Mouse (Mus musculus): ENCODE results near the gene Scpep1. TPM values are rescaled to one million over a fixed set of nuclear protein-coding genes. Genes with fewer than 3 reads are reported as not detected.

Scpep1 gene
- polyA plus RNA-seq, 1 experiment = 17.4 TPM

DNA sequence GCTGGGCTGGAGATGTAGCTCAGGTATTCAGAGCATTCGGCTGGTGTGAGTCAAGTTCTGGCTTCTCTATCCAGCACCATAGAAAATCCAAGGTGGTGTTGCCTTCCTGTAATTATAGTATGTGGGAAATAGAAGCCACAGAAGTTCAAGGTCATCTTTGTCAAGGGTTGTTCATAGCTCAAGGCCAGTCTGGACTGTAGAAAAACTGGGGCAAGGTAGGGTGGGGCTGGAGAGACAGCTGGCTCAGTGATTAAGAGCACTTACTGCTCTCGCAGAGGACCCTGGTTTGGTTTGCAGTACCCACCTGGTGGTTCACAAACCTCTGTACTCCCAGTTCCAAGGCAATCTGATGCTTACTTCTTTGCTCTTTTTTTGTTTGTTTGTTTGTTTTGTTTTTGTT lies 66.3 kb downstream of the Scpep1 start:
- Histone ChIP-seq H3K4me3 (ENCODE audit: extremely low read depth, insufficient read depth, insufficient read length) (no peak overlapping the region), H3K36me3 (ENCODE audit: control insufficient read depth, insufficient read depth, low read length) (no peaks in the 10 kb centered on the region), H3K27me3 (ENCODE audit: control insufficient read depth, insufficient read depth, low read length) (no peaks in the 10 kb centered on the region), H3K27ac (ENCODE audit: insufficient read depth, low read length) (no peak overlapping the region), H3K4me1 (ENCODE audit: control insufficient read depth, insufficient read depth, insufficient read length) (no peaks in the 10 kb centered on the region)
- no peak for DNase-seq (ENCODE audit: low read depth in 1 of 2, low spot score in 2 of 2)
- WGBS = 81% methylated on average over 2 of the region's 2 CpGs
- TF ChIP-seq POLR2A (IDR thresholded peaks at IDR 0.05; ENCODE audit: low read depth, low read length) = no peak
- TF ChIP-seq CTCF (IDR thresholded peaks at IDR 0.05; ENCODE audit: extremely low read depth, insufficient read depth, insufficient read length, insufficient replicate concordance) = no peak

DNA sequence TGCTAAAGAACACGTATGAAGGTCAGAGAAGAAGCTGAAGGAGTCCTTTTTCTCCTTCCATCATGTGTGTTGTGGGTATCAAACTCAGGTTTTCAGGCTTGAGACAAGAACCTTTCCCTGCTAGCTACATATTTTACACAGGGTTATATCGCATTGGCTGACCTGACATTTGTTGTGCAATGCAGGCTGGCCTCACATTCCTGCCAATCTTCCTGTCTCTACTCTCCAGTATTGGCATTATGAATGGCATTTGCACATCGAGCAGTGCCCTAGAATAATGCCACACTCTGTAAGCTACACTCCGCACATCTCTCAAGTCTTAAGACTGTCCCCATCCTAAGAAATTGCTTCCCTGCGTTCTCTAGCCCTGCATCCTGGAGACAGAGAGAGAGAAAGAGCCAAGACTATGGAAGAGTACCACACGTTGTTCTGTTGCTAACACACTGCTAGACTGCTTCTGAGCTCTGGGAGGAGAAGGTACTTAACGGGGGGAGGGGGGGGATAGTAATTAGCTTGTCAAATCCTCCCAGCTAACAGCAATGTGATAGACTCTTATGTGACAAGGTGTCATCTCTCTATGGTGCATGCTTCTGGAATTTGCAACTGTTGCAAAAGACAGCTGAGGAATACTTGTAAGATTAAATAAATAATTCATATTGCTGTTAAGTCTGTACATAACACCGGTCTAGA lies 70.7 kb downstream of the Scpep1 start:
- no peak for DNase-seq (ENCODE audit: low read depth in 1 of 2, low spot score in 2 of 2)
- TF ChIP-seq CTCF (IDR thresholded peaks at IDR 0.05; ENCODE audit: extremely low read depth, insufficient read depth, insufficient read length, insufficient replicate concordance) (no peak), POLR2A (IDR thresholded peaks at IDR 0.05; ENCODE audit: low read depth, low read length) (no peak)
- H3K4me3 ChIP-seq (ENCODE audit: extremely low read depth, insufficient read depth, insufficient read length) = no peak overlapping the region
- WGBS = 83% methylated on average over 8 of the region's 8 CpGs
- no peaks in the 10 kb centered on the region for H3K27me3 ChIP-seq (ENCODE audit: control insufficient read depth, insufficient read depth, low read length)
- no peaks in the 10 kb centered on the region for H3K4me1 ChIP-seq (ENCODE audit: control insufficient read depth, insufficient read depth, insufficient read length)
- H3K27ac ChIP-seq (ENCODE audit: insufficient read depth, low read length) = no peak overlapping the region
- H3K36me3 ChIP-seq (ENCODE audit: control insufficient read depth, insufficient read depth, low read length) = no peaks in the 10 kb centered on the region

DNA sequence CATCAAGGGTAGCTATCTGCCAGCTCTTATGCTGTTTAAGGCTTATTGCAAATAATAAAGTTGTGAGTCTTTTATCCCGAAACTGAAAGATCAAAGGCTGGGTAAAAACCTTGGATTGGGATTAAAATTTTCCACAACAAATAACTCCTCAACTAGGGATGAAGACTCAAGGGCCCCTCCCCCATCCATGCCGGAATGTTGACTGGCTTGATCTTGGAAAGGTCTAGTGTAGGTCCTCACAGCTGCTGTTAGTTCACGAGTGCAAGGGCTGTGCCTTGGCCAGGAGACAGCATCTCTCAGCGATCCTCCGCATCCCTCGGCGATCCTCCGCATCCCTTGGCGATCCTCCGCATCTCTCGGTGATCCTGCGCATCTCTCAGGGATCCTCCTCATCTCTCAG lies 77.3 kb downstream of the Scpep1 start:
- no peak for DNase-seq (ENCODE audit: low read depth in 1 of 2, low spot score in 2 of 2)
- peaks cover 8% of the 10 kb centered on the region for H3K27me3 ChIP-seq (ENCODE audit: control insufficient read depth, insufficient read depth, low read length)
- WGBS = 92% methylated on average over 12 of the region's 12 CpGs
- H3K4me1 ChIP-seq (ENCODE audit: control insufficient read depth, insufficient read depth, insufficient read length) = no peaks in the 10 kb centered on the region; the same call in 1 of the 2 replicates
- no peak for TF ChIP-seq POLR2A (IDR thresholded peaks at IDR 0.05; ENCODE audit: low read depth, low read length)
- no peak for TF ChIP-seq CTCF (IDR thresholded peaks at IDR 0.05; ENCODE audit: extremely low read depth, insufficient read depth, insufficient read length, insufficient replicate concordance)
- no peak overlapping the region for H3K27ac ChIP-seq (ENCODE audit: insufficient read depth, low read length)
- no peak overlapping the region for H3K4me3 ChIP-seq (ENCODE audit: extremely low read depth, insufficient read depth, insufficient read length)
- no peaks in the 10 kb centered on the region for H3K36me3 ChIP-seq (ENCODE audit: control insufficient read depth, insufficient read depth, low read length)

Other genes starting within 250 kb of the Scpep1 start
- gene Msi2, start 237.0 kb downstream of the Scpep1 start, polyA plus RNA-seq (2012; rRNA removed) = 14.2 and 18.5 TPM in 2 replicates
- 5.5 and 6.5 TPM in 2 replicates for gene Akap1, start 90.9 kb downstream of the Scpep1 start, polyA plus RNA-seq (2012; rRNA removed)
- 0.31 and 0.75 TPM in 2 replicates for gene Elobl, start 11.5 kb upstream of the Scpep1 start, polyA plus RNA-seq (2012; rRNA removed)
- gene Coil, start 14.8 kb upstream of the Scpep1 start, polyA plus RNA-seq (2012; rRNA removed) = 3.9 and 4.0 TPM in 2 replicates
- 41.5 and 67.0 TPM in 2 replicates for gene Trim25, start 43.9 kb upstream of the Scpep1 start, polyA plus RNA-seq (2012; rRNA removed)
- gene Dgke, start 111.4 kb upstream of the Scpep1 start, polyA plus RNA-seq (2012; rRNA removed) = 3.9 and 6.9 TPM in 2 replicates
- not detected in 2 replicates for gene Gm525, start 118.4 kb upstream of the Scpep1 start, polyA plus RNA-seq (2012; rRNA removed)